Mouse (Mus musculus) bone marrow, adult 2 months (tissue): Measurements from ENCODE around the gene Rpl13a.

Experiments
- CTCF ChIP-seq: fragments of 200-500 bp; IDR thresholded peaks from 2 replicates; pipeline ENCODE4 v1.5.1; 2011; ENCODE audit warnings: low read length, control low read depth; ENCODE audit not compliant: control insufficient read depth, insufficient read depth
- POLR2A ChIP-seq: fragments of 200-500 bp; IDR thresholded peaks from 2 replicates; pipeline ENCODE4 v1.6.1; 2011; ENCODE audit warnings: low read depth, mild to moderate bottlenecking, control low read depth, low read length, borderline replicate concordance; ENCODE audit not compliant: control insufficient read depth

- TF ChIP-seq CTCF, result no peak
- no peak for TF ChIP-seq POLR2A
These were observed 47.5 kb downstream of the Rpl13a start for GRCm38 (mm10) chr7:45081016-45081415.
